Mouse (Mus musculus) erythroblast, adult 5-6 weeks (primary cell): ENCODE data around the gene Lpp. TPM values are rescaled to one million over a fixed set of nuclear protein-coding genes. Genes with fewer than 3 reads are reported as not detected.

ENCODE experiments used
- ATAC-seq: replicated peaks from 2 replicates; pipeline ENCODE4 v1.8.0; 2016; ENCODE audit warnings: moderate number of reproducible peaks, mild to moderate bottlenecking, moderate TSS enrichment, inconsistent platforms; ENCODE audit not compliant: poor library complexity, low FRiP score, severe bottlenecking
- total RNA-seq, 2 experiments: library from RNA; stranded (forward) in 1 of 2; stranded (reverse) in 1 of 2; fragments of 150-400 nt in 1 of 2; fragments of 200-764, 138-1000 nt in 1 of 2; gene quantifications; 2 replicates each; pipeline versions ENCODE4 v1.2.3 to v1.2.4; 2015 to 2017; ENCODE audit warnings: low replicate concordance in 2 of 2

Lpp gene
- total RNA-seq, 2 experiments from 2014 or later = 2.0 to 3.3 TPM

GRCm38 (mm10) chr16:24822182-24822875 lies 429.0 kb downstream of the Lpp start:
- no peak for ATAC-seq

DNA sequence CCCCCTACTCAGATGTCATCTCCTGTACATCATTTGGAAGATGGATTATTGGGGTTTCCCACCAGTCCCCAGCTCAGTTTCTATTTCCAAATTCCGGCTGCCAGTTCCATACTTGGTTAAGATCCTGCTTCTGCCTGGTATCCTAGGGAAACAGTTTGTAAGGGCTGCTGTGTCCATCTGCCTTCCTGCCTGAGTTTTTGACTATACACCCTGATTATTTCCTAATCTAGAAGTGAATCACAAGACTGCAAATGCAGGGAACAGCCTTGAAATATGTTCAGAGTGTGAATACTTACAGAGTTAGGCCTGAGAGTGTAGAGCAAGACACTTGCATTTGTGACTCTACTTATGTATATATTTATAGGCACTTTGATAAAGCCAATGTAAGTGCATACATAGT lies 429.6 kb downstream of the Lpp start:
- no peak for ATAC-seq

DNA sequence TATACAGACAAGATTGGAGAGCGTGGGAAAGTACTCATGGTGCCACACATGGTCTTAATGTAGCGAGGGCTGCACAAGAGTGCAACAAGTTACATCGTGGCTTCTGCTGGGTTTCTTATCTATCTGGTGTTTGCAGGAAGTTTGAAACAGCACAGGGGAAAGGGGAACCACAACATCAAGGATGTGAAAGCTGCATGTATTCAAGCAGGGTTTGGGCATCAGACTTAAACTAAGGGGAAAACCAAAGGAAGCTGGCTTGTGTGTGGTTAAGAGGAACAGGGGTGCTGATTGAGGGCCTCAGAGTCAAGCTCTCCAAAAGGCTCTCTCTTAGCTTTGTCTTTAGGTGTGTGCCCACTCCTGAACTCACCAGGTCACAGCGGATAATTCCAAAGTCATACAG lies 433.1 kb downstream of the Lpp start:
- no peak for ATAC-seq

DNA sequence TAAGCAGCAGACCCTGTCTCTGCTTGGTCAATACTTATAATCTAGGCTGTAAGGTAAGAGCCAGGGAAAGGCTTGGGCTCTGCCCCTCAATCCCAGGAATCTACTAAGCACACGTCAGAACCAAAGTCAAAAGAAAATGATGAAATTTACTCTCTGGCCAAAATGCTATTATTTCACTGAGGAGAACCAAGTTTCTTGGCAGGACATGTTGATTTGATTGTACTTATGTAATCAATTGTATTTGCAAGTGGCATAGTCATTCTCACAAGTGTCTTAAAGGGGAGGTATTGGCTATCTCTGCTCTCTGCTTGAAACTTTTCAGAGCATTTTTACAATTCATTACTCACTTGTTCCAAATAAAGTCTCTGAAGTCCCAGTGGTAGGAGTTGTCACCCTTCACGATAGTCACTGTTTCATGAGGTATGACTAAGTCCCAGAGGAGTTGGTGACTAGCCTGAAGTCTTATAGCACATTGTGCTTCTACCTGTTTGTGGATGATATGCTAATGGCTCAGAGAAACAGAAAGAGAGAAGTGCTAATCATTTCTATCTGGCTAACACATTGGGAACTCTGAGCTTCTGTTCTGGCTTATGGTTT lies 435.0 kb downstream of the Lpp start:
- ATAC-seq = no peak

DNA sequence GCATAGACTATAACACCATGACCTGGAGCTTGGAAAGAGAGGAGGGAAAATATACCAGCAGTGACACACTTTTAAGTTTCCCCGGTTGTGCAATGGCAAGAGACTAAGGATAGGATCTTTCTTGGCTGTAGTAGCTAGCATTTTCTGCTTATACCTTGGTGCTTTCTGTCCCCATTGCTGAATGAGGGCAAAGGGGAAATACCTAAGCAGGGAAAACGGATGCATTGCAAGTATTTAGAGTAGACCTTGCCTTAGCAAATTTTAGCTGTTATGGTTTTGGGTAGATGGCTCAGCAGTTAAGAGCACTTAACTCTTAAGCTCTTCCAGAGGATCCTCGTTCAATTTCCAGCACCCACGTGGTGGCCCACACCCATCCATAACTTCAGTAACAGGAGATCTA lies 436.6 kb downstream of the Lpp start:
- no peak for ATAC-seq

- no peak for ATAC-seq
Observed at GRCm38 (mm10) chr16:24830939-24831338, 437.6 kb downstream of the Lpp start.

DNA sequence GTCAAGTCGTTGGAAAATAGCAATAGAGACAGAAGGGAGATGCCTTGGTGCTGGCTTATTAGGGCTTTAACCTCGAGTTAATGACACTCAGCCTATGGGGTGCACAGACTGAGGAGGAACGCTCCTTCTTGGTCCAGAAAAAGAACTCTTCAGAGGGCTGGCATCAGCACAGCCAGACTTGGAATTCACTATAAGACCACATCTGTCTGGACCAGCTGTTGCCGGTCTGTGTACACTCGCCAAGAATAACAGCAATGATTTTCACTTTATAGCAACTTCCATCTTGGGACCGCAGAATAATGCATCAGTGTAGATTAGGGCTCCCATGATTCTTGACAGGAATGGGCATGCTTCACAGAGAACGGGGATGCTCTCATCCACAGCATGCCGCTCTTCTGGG lies 439.9 kb downstream of the Lpp start:
- ATAC-seq = no peak

- no peak for ATAC-seq
Observed at GRCm38 (mm10) chr16:24834536-24834935, 441.2 kb downstream of the Lpp start.

DNA sequence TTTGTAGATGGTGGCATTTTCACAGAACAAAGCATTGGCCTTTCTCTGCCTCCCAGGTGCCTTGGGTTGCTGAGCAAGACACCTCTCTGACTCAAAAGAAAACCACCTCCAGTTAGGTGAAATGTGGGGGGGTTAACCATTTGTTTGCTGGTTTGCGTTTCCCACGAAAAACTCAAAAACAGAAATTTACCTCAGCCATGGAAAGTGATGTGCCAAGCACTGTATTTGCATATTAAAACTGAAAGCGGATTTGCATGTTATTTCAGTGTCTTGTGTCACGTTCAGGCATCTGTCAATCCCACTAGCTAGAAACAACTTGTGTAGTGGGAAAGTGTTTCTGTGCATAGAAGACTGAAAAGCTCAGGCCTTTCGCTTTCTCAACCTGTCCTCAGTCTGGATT lies 443.2 kb downstream of the Lpp start:
- no peak for ATAC-seq

GRCm38 (mm10) chr16:24839018-24839417 lies 445.7 kb downstream of the Lpp start:
- ATAC-seq = no peak

GRCm38 (mm10) chr16:24840073-24840472 lies 446.8 kb downstream of the Lpp start:
- ATAC-seq = no peak

- no peak for ATAC-seq
Observed at GRCm38 (mm10) chr16:24846141-24846540, 452.8 kb downstream of the Lpp start.

DNA sequence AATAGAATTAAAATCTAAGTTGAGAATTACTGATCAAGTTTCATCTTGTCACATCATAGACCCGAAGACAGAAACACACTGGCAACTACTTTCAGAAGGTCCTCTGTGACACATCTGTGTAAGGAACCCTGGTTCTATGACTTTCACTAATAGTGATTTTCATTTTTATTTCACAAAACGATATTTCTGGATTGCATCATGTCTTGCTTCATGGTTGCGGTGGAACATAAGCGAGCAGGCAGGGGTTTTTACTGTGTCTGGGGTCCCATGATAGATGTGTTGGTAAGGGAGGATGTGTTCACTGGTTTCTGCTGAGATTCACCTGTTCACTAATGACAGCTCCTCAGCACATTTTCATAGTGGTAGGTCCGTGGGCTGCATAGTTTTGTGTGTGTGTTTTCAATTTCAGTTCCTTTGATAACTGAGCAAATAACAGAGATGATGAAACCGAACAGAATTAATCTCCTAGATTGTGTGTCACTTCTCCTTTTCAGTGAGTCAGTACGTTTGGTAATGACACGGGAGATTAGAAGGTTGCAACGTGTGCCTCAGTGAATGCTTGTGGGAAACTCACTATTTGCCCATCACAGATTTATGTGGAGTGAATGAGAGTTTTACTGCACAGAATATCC lies 466.3 kb downstream of the Lpp start:
- no peak for ATAC-seq

- no peak for ATAC-seq
Observed at GRCm38 (mm10) chr16:24860445-24860844, 467.1 kb downstream of the Lpp start.

GRCm38 (mm10) chr16:24861374-24861773 lies 468.1 kb downstream of the Lpp start:
- no peak for ATAC-seq

DNA sequence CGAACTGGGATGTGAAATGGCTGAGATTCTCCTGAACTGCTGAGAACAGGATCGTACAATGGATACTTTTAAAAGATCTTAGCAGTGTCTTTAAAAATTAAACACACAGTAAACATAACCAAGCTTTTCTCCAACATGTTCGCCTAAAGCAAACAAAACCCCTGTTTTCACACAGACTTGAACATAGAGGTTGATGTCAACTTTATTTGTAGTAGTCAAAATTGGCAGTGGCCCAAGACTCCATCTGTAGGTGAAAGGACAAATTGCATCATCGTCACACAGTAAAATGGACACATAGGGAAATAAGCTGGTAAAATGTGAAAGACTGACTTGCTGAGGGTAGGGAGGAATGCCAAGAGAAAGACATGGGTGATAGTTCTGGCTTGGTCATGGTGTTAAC lies 480.9 kb downstream of the Lpp start:
- ATAC-seq = no peak

DNA sequence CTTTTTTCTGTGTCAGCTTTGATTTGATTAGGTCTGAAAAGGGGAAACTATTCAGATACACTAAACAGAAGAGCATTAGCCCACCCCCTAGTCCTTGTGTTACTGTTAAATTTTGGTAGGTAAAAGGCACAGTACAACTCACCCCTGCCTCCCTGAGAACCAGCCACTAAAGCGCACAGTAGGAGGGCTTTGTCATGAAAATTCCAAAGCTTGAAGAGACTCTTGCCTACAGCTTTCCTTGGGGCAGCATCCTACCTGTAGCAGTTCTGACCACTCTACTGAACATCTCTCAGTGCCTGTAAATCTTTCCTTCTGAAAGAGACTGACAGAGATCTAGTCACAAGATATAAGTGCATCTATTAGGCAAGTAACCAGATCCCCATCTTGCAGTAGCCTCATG lies 482.4 kb downstream of the Lpp start:
- no peak for ATAC-seq

GRCm38 (mm10) chr16:24878977-24879376 lies 485.7 kb downstream of the Lpp start:
- ATAC-seq = no peak

DNA sequence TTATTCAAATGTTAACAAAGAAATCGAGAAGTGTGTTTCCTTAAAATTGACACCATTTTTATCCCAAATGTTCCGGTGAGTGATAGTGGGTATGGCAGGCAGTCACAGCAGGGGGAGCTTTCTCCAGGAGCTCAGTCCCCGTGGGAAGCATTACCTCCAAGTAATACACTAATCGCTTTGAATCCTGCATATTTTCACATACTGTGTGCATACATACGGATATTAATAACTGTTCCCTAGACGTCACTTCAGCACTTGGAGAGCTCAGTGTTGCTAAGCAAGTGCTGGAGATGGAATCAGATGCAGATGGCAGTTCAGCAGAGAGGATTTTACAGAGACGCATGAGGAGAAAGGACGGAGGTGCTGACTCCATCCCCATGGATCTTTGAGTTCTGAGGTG lies 487.4 kb downstream of the Lpp start:
- no peak for ATAC-seq

DNA sequence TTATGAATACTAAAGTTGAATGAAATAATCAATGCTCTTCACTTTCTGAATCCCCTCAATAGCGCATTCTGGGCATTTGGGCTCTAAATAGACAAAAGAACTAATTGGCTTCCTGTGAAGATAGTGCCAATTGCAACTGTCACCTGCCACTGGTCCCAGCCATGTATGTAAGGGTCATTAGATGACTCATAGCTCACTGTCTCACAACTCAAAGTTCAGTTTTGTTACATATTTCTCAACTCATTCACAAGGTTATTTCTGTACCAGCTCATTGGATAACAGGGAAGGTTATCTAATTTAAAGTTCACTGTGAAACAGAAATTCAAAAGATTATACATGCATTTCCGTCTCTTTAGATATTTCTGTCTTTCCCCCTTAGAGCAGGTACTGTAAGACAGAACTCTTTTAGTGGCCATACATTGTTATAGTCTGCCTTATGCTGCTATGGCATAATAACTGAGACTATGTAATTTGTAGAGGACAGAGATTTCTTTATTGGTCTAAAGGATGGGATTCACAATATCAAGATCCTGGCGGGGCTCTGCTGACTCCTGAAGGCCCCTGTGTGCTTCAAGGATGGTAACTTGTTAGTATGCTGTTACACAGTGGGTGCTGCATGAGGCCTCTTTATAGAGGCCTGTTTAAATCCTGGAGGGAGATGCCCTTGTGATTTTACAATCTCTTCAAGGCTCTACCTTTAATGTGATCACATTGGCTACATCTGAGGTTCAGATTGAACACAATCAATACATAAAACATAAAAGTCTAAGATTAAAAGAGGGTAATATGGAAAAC lies 488.9 kb downstream of the Lpp start:
- no peak for ATAC-seq

DNA sequence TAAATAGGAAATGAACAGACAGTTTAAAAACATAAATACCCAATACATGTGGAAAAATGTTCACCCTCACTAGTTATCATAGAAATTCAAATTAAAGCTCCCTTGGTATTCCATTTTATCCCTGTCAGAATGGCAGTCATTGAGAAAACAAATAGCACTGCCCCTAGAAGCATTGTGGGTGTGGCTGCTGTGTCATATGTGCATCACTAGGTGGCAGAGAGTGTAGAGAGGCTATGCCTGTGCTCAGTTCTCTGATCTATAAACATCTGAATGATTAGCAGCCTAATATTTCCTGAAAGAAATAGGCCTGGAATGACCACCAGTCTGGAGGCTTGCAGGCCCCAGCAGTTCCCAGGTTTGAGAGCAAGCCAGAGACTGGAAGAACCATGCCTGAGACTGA lies 490.7 kb downstream of the Lpp start:
- ATAC-seq = no peak
